Comparison of ENCODE assay signal across 8 mouse cellular contexts in genomic region chr4:152158585-152159284, GRCm38 (mm10). TPM values are rescaled to one million over a fixed set of nuclear protein-coding genes. Genes with fewer than 3 reads are reported as not detected.
DNase-seq lines count a peak whose midpoint lies in the region; ATAC-seq and TF ChIP-seq lines count a peak whose summit lies in the region.

Gene Hes2, plus strand, starts transcription at chr4:152158867.

- H3K27me3 ChIP-seq in intestine, embryonic 16.5 days (replicated peaks; ENCODE audit: control insufficient read depth, insufficient read depth, low read length) = peaks cover 48% of the 10 kb centered on the region
- peaks cover 94% of the 10 kb centered on the region for H3K27me3 ChIP-seq in midbrain, embryonic 10.5 days (ENCODE audit: low read depth, poor library complexity, severe bottlenecking)

- no peak for TF ChIP-seq CTCF in gastrocnemius, adult 2 months (IDR thresholded peaks at IDR 0.05)
- TF ChIP-seq CTCF in bone marrow macrophage, adult 2 months (IDR thresholded peaks at IDR 0.05; ENCODE audit: low read depth, low read length) = no peak

- H3K4me1 ChIP-seq in bone marrow macrophage, adult 2 months (ENCODE audit: control insufficient read depth, insufficient read depth, low read length) = peaks cover 10% of the 10 kb centered on the region
- H3K4me1 ChIP-seq in intestine, embryonic 16.5 days (ENCODE audit: control insufficient read depth, insufficient read depth, low read length) = peaks cover 34% of the 10 kb centered on the region
- H3K4me1 ChIP-seq in midbrain, embryonic 10.5 days = peaks cover 30% of the 10 kb centered on the region

- no peaks in the 10 kb centered on the region for H3K36me3 ChIP-seq in intestine, embryonic 16.5 days (ENCODE audit: control insufficient read depth, insufficient read depth, low read length)
- no peaks in the 10 kb centered on the region for H3K36me3 ChIP-seq in midbrain, embryonic 10.5 days

- 4% methylated on average over 35 of the region's 35 CpGs for WGBS in intestine, embryonic 16.5 days
- 4% methylated on average over 35 of the region's 35 CpGs for WGBS in midbrain, embryonic 10.5 days

- peak within 1 kb of the TSS; percentile 35 for H3K9ac ChIP-seq in intestine, embryonic 16.5 days (ENCODE audit: low read depth, low read length)

- ATAC-seq in intestine, embryonic 16.5 days = 0 out of 2 replicates have a peak, but pooled peaks have one; percentile 16

- TF ChIP-seq POLR2A in bone marrow macrophage, adult 2 months (IDR thresholded peaks at IDR 0.05; ENCODE audit: borderline replicate concordance, low read depth, low read length) = no peak

- peak within 1 kb of the TSS; percentile 60 for H3K4me3 ChIP-seq in gastrocnemius, adult 2 months
- H3K4me3 ChIP-seq in bone marrow macrophage, adult 2 months (ENCODE audit: insufficient read depth, low read length) = peak within 1 kb of the TSS; percentile 44
- peak within 1 kb of the TSS; percentile 40 for H3K4me3 ChIP-seq in intestine, embryonic 16.5 days (ENCODE audit: low read length)
- H3K4me3 ChIP-seq in midbrain, embryonic 10.5 days = peak within 1 kb of the TSS; percentile 34

- peak within 1 kb of the TSS; percentile 48 for H3K4me2 ChIP-seq in intestine, embryonic 16.5 days (ENCODE audit: low read depth, low read length)

- H3K27ac ChIP-seq in gastrocnemius, adult 2 months = no peak within 1 kb of the TSS
- H3K27ac ChIP-seq in bone marrow macrophage, adult 2 months (ENCODE audit: insufficient read depth, low read depth, low read length) = no peak within 1 kb of the TSS
- no peak within 1 kb of the TSS for H3K27ac ChIP-seq in intestine, embryonic 16.5 days (ENCODE audit: low read length)
- no peak within 1 kb of the TSS for H3K27ac ChIP-seq in midbrain, embryonic 10.5 days (replicated peaks)

- DNase-seq in gastrocnemius, adult 2 months = peak; percentile 41
- DNase-seq in gastrocnemius, postnatal 14 days = no peak
- no peak for DNase-seq in midbrain, embryonic 10.5 days (ENCODE audit: low spot score)
- DNase-seq in left cerebral cortex, adult 9 months (ENCODE audit: low spot score in 2 of 2) = no peak
- DNase-seq in left cerebral cortex, adult 11 months (ENCODE audit: low spot score) = no peak
- no peak for DNase-seq in spleen, postnatal 36 days (ENCODE audit: low spot score in 2 of 2)

- intact Hi-C loops in gastrocnemius, adult 2 months (cut with DNase I) = no loop called here
- intact Hi-C loops in gastrocnemius, postnatal 14 days (cut with DNase I; ENCODE audit: low total_unique reads) = no loop called here

- H3K9me3 ChIP-seq in intestine, embryonic 16.5 days (ENCODE audit: control insufficient read depth, low read length) = no peaks in the 10 kb centered on the region
- no peaks in the 10 kb centered on the region for H3K9me3 ChIP-seq in midbrain, embryonic 10.5 days (replicated peaks)

RNA-seq across cellular contexts. Expression of gene Hes2, which starts in this region (rescaled TPM):
- total RNA-seq in gastrocnemius, adult 2 months (2021) = not detected
- not detected for total RNA-seq in gastrocnemius, postnatal 14 days (2021)
- not detected in 2 replicates for polyA plus RNA-seq in bone marrow macrophage, adult 2 months (2012; ENCODE audit: insufficient read depth, insufficient read length, missing spikeins)
- polyA plus RNA-seq in intestine, embryonic 16.5 days (2015; fragmentation: Nextera tagmentation; extraction: Ambion mirVana) = 0.68 and 0.98 TPM in 2 replicates
- 0.79 and 1.3 TPM in 2 replicates for polyA plus RNA-seq in midbrain, embryonic 10.5 days (2016; fragmentation: Nextera tagmentation; extraction: Ambion mirVana)

Comparison
In these comparisons a context has a peak if more than half of its experiments do, and no peak if none do; other contexts are left out.
1. Peak in DNase-seq and H3K4me3 ChIP-seq in gastrocnemius, adult 2 months; RNA of the gene not detected or under 1 TPM.
2. Peak in ATAC-seq, H3K4me3 ChIP-seq, H3K9ac ChIP-seq and H3K4me2 ChIP-seq in intestine, embryonic 16.5 days; RNA of the gene not detected or under 1 TPM.